Mouse (Mus musculus): ENCODE measurements at regions not wholly inside any gene's neighbourhood (a gene's known extent, or its start where the extent isn't known, plus 50 kb on each side); places are given as distances from the start of the nearest gene placed in this dataset.
"Not testable (repeated sequence)": the region's sequence is repeated elsewhere in the genome, so short reads cannot be mapped to it uniquely, and the experiment has no call there.

DNA sequence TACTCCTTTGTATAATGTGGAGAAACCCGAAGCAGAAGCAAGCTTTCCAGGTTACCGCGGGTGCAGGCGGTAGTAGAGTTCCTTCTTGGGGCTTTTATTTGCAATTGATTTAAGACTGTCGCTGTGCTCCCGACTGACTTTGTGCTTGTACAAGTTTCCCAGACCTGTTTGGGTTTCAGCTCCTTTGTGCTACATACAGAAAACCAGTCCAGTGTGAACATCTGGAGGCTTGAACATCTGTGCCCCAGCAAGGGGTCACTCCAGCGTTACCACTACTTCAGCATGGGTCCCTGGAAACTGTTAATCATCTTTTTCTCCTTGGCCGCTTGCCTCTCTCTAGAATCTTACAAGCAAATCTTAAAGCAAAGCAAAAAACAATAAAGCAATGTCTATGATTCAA, 90.2 kb upstream of the Lnx1 start:
- Histone ChIP-seq H3K4me3 (ENCODE audit: insufficient read depth in 1 of 2, low read depth in 1 of 2, low read length in 2 of 2, poor library complexity in 1 of 2, severe bottlenecking in 1 of 2) (no peak overlapping the region), H3K27ac (ENCODE audit: insufficient read depth, low read depth, low read length, poor library complexity, severe bottlenecking) (no peak overlapping the region), H3K9ac (ENCODE audit: insufficient read depth, low read depth, low read length, poor library complexity, severe bottlenecking) (no peak overlapping the region), H3K9me3 (ENCODE audit: control insufficient read depth, insufficient read depth, low read depth, low read length) (no peaks in the 10 kb centered on the region), H3K4me1 (ENCODE audit: control insufficient read depth in 2 of 2, insufficient read depth in 2 of 2, low read length in 2 of 2, poor library complexity in 1 of 2) (peaks cover 3 to 11% of the 10 kb centered on the region in 2 experiments), H3K36me3 (ENCODE audit: control insufficient read depth, insufficient read depth, low read length, poor library complexity, severe bottlenecking) (no peaks in the 10 kb centered on the region)
- no peak for DNase-seq (ENCODE audit: low read depth, low spot score)
- in situ Hi-C loops (cut with MboI; ENCODE audit: low sequenced_read_pairs in 2 of 2, unreplicated experiment in 2 of 2), result loop anchor here in 1 of 2 experiments (10.0 kb wide), 1 partner anchor 352 kb away; no protein-coding TSS in a partner anchor
- TF ChIP-seq CHD2 (IDR thresholded peaks at IDR 0.05; ENCODE audit: low read depth, low read length) (no peak), MAFK (IDR thresholded peaks at IDR 0.05; ENCODE audit: insufficient read depth, low read depth, low read length) (no peak), HCFC1 (IDR thresholded peaks at IDR 0.05; ENCODE audit: borderline replicate concordance, insufficient read depth, low read length) (no peak), ZNF384 (IDR thresholded peaks at IDR 0.05; ENCODE audit: low read depth, low read length) (no peak), ZC3H11A (IDR thresholded peaks at IDR 0.05; ENCODE audit: borderline replicate concordance, low read depth, low read length) (no peak)

DNA sequence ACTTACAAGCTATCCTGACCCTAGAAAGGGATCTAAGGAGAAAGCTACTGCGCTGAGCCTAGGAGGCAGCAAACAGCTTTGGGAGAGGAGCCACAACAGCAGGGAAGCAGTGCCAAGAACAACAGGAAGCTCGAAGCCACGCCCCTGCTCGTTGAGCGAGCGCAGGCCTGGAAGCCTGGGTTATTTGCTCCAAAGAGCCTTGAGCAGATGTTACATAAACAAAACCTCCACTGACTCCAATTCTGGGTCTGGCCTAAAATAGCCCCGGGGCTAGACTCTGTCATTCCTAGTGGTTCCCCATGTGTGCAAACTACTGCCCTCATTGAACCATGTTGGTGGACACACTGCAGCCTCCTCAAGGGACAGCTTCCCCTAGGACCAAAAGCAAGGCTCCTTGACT, 89.6 kb upstream of the Lnx1 start:
- Histone ChIP-seq H3K36me3 (ENCODE audit: control insufficient read depth, insufficient read depth, low read length, poor library complexity, severe bottlenecking) (no peaks in the 10 kb centered on the region), H3K4me3 (ENCODE audit: insufficient read depth in 1 of 2, low read depth in 1 of 2, low read length in 2 of 2, poor library complexity in 1 of 2, severe bottlenecking in 1 of 2) (peak overlapping the region; percentile 16 to 26; a peak in 2 of 4 replicates), H3K27ac (ENCODE audit: insufficient read depth, low read depth, low read length, poor library complexity, severe bottlenecking) (no peak overlapping the region), H3K4me1 (ENCODE audit: control insufficient read depth in 2 of 2, insufficient read depth in 2 of 2, low read length in 2 of 2, poor library complexity in 1 of 2) (peaks cover 3 to 11% of the 10 kb centered on the region in 2 experiments), H3K9me3 (ENCODE audit: control insufficient read depth, insufficient read depth, low read depth, low read length) (no peaks in the 10 kb centered on the region), H3K9ac (ENCODE audit: insufficient read depth, low read depth, low read length, poor library complexity, severe bottlenecking) (0 out of 2 replicates have a peak overlapping the region, but pooled peaks have one; percentile 42)
- in situ Hi-C loops (cut with MboI; ENCODE audit: low sequenced_read_pairs in 2 of 2, unreplicated experiment in 2 of 2), result loop anchor here in 1 of 2 experiments (10.0 kb wide), 1 partner anchor 352 kb away; no protein-coding TSS in a partner anchor
- no peak for DNase-seq (ENCODE audit: low read depth, low spot score)
- TF ChIP-seq ZNF384 (IDR thresholded peaks at IDR 0.05; ENCODE audit: low read depth, low read length) (no peak), ZC3H11A (IDR thresholded peaks at IDR 0.05; ENCODE audit: borderline replicate concordance, low read depth, low read length) (no peak), CHD2 (IDR thresholded peaks at IDR 0.05; ENCODE audit: low read depth, low read length) (no peak), MAFK (IDR thresholded peaks at IDR 0.05; ENCODE audit: insufficient read depth, low read depth, low read length) (no peak), HCFC1 (IDR thresholded peaks at IDR 0.05; ENCODE audit: borderline replicate concordance, insufficient read depth, low read length) (no peak)

DNA sequence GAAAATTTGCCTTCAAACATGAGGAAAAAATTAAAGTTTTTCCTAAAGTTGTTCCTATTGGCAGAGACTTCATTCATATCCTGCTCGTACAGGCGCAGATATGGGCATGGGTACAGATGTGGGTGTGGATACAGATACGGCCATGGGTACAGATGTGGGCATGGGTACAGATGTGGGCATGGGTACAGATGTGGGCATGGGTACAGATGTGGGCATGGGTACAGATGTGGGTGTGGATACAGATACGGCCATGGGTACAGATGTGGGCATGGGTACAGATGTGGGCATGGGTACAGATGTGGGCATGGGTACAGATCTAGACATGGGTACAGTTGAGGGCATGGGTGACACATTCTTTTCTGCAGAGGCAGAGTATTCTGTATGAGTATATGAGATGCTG, 87.8 kb upstream of the Lnx1 start:
- not testable (repeated sequence) for H3K27ac ChIP-seq (ENCODE audit: insufficient read depth, low read depth, low read length, poor library complexity, severe bottlenecking); H3K9ac ChIP-seq (ENCODE audit: insufficient read depth, low read depth, low read length, poor library complexity, severe bottlenecking); DNase-seq (ENCODE audit: low read depth, low spot score); H3K4me3 ChIP-seq (ENCODE audit: insufficient read depth in 1 of 2, low read depth in 1 of 2, low read length in 2 of 2, poor library complexity in 1 of 2, severe bottlenecking in 1 of 2); H3K36me3 ChIP-seq (ENCODE audit: control insufficient read depth, insufficient read depth, low read length, poor library complexity, severe bottlenecking); H3K9me3 ChIP-seq (ENCODE audit: control insufficient read depth, insufficient read depth, low read depth, low read length)
- in situ Hi-C loops (cut with MboI; ENCODE audit: low sequenced_read_pairs in 2 of 2, unreplicated experiment in 2 of 2), result loop anchor here in 1 of 2 experiments (10.0 kb wide), 1 partner anchor 354 kb away; no protein-coding TSS in a partner anchor
- H3K4me1 ChIP-seq (ENCODE audit: control insufficient read depth in 2 of 2, insufficient read depth in 2 of 2, low read length in 2 of 2, poor library complexity in 1 of 2), result peaks cover 3 to 11% of the 10 kb centered on the region in 2 experiments

DNA sequence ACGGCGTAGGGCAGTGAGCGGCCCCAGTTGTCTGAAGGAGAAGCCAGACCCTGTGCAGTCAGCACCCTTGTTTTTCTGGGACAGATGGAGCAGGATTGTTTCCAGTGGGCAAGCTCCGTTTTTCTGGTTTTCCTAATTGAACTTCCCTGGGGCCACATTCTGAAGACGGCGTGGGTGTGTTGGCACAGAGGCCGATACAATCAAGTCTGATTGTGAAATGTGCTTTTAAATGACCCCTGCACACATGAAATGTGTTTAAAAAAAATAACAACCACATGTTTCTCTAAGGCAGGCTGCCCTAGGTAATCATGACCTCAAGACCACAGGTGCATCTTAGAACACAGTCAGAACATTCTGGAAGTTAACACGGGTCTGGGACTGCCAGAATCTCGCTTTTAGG, 81.2 kb upstream of the Lnx1 start:
- Histone ChIP-seq H3K27ac (ENCODE audit: insufficient read depth, low read depth, low read length, poor library complexity, severe bottlenecking) (no peak overlapping the region), H3K4me1 (ENCODE audit: control insufficient read depth in 2 of 2, insufficient read depth in 2 of 2, low read length in 2 of 2, poor library complexity in 1 of 2) (no peaks in the 10 kb centered on the region), H3K9me3 (ENCODE audit: control insufficient read depth, insufficient read depth, low read depth, low read length) (no peaks in the 10 kb centered on the region), H3K9ac (ENCODE audit: insufficient read depth, low read depth, low read length, poor library complexity, severe bottlenecking) (no peak overlapping the region), H3K36me3 (ENCODE audit: control insufficient read depth, insufficient read depth, low read length, poor library complexity, severe bottlenecking) (no peaks in the 10 kb centered on the region), H3K4me3 (ENCODE audit: insufficient read depth in 1 of 2, low read depth in 1 of 2, low read length in 2 of 2, poor library complexity in 1 of 2, severe bottlenecking in 1 of 2) (no peak overlapping the region)
- in situ Hi-C loops (cut with MboI; ENCODE audit: low sequenced_read_pairs in 2 of 2, unreplicated experiment in 2 of 2), result no loop called here
- TF ChIP-seq ZC3H11A (IDR thresholded peaks at IDR 0.05; ENCODE audit: borderline replicate concordance, low read depth, low read length) (no peak), CHD2 (IDR thresholded peaks at IDR 0.05; ENCODE audit: low read depth, low read length) (no peak)
- DNase-seq (ENCODE audit: low read depth, low spot score), result no peak

GRCm38 (mm10) chr5:74778076-74778465, 75.4 kb upstream of the Lnx1 start:
- DNase-seq (ENCODE audit: low read depth, low spot score), result no peak
- no peaks in the 10 kb centered on the region for H3K4me1 ChIP-seq (ENCODE audit: control insufficient read depth in 2 of 2, insufficient read depth in 2 of 2, low read length in 2 of 2, poor library complexity in 1 of 2)
- H3K27ac ChIP-seq (ENCODE audit: insufficient read depth, low read depth, low read length, poor library complexity, severe bottlenecking), result no peak overlapping the region
- TF ChIP-seq MAFK (IDR thresholded peaks at IDR 0.05; ENCODE audit: insufficient read depth, low read depth, low read length) (no peak), ZC3H11A (IDR thresholded peaks at IDR 0.05; ENCODE audit: borderline replicate concordance, low read depth, low read length) (no peak), ZNF384 (IDR thresholded peaks at IDR 0.05; ENCODE audit: low read depth, low read length) (no peak), HCFC1 (IDR thresholded peaks at IDR 0.05; ENCODE audit: borderline replicate concordance, insufficient read depth, low read length) (no peak), CHD2 (IDR thresholded peaks at IDR 0.05; ENCODE audit: low read depth, low read length) (no peak)
- H3K9me3 ChIP-seq (ENCODE audit: control insufficient read depth, insufficient read depth, low read depth, low read length), result no peaks in the 10 kb centered on the region
- no peak overlapping the region for H3K9ac ChIP-seq (ENCODE audit: insufficient read depth, low read depth, low read length, poor library complexity, severe bottlenecking)
- H3K36me3 ChIP-seq (ENCODE audit: control insufficient read depth, insufficient read depth, low read length, poor library complexity, severe bottlenecking), result no peaks in the 10 kb centered on the region
- in situ Hi-C loops (cut with MboI; ENCODE audit: low sequenced_read_pairs in 2 of 2, unreplicated experiment in 2 of 2), result no loop called here
- H3K4me3 ChIP-seq (ENCODE audit: insufficient read depth in 1 of 2, low read depth in 1 of 2, low read length in 2 of 2, poor library complexity in 1 of 2, severe bottlenecking in 1 of 2), result no peak overlapping the region
